Mouse (Mus musculus): ENCODE results near the gene Krt72. TPM values are rescaled to one million over a fixed set of nuclear protein-coding genes. Genes with fewer than 3 reads are reported as not detected.

Krt72 gene
- polyA plus RNA-seq, 1 experiment from 2014 or later: not detected

DNA sequence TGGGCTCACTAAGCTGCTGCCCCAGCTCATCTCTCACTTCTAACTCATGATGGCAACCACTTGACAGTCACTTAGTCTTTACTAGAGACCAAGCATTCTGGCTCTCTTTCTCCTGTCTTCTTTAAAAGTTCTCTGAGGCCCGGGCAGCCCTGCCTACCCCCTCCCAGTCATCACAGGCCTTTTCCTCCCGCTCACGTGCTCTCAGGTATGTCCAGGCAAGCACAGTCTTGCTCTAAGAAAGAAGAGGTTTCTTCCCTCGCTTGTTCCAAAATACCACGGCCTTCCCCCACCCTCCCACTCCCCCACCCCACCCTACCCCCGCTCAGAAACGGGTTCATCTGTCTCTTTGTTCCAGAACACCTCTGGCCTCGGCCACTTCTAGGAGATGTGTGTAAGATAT lies 16.0 kb downstream of the Krt72 start:
- H3K4me3 ChIP-seq: no peak overlapping the region
- H3K4me1 ChIP-seq: peaks cover 5% of the 10 kb centered on the region; the same call in 1 of the 2 replicates
- no peaks in the 10 kb centered on the region for H3K36me3 ChIP-seq
- no peak overlapping the region for H3K9ac ChIP-seq
- H3K27me3 ChIP-seq: no peaks in the 10 kb centered on the region
- no peaks in the 10 kb centered on the region for H3K9me3 ChIP-seq (replicated peaks)
- no peak for ATAC-seq (ENCODE audit: low FRiP score)
- H3K27ac ChIP-seq: no peak overlapping the region
- no peak overlapping the region for H3K4me2 ChIP-seq (replicated peaks)
- 64% methylated on average over 8 of the region's 8 CpGs for WGBS

- Histone ChIP-seq H3K27ac (no peak within 1 kb of the TSS), H3K9ac (no peak within 1 kb of the TSS), H3K4me1 (peaks cover 5% of the 10 kb centered on the region; the same call in 1 of the 2 replicates), H3K9me3 (replicated peaks) (no peaks in the 10 kb centered on the region), H3K4me3 (no peak within 1 kb of the TSS), H3K4me2 (replicated peaks) (no peak within 1 kb of the TSS), H3K27me3 (no peaks in the 10 kb centered on the region; the same call in 1 of the 2 replicates), H3K36me3 (no peaks in the 10 kb centered on the region)
- 57% methylated on average over 14 of the region's 14 CpGs for WGBS
- ATAC-seq (ENCODE audit: low FRiP score): no peak
These were observed 43.5 kb downstream of the Krt72 start, which contains the start of gene Krt71 for GRCm38 (mm10) chr15:101742711-101743110. TSS of gene Krt71 (minus strand) at chr15:101743109.

DNA sequence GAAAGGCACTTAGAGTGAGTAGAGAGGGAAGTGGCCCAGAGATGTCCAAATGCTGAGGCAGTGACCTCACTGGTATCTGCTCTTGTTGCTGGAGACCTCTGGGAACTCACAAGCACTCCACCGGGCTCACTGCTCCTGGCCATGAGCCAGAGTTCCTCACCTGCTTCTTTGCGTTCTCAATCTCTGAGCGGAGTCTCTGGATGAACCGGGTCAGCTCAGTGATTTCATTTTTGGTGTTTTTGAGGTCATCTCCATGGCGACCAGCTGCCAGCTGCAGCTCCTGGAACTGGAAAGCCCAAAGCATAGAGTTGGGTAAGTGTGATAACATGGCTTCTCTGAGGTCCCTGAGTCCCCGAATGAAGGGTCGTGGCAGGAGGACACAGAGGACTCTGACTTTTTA lies 48.5 kb downstream of the Krt72 start:
- H3K27ac ChIP-seq: no peak overlapping the region
- H3K4me2 ChIP-seq (replicated peaks): no peak overlapping the region
- no peak for ATAC-seq (ENCODE audit: low FRiP score)
- H3K27me3 ChIP-seq: no peaks in the 10 kb centered on the region; the same call in none of the 2 replicates
- H3K36me3 ChIP-seq: no peaks in the 10 kb centered on the region
- H3K4me1 ChIP-seq: no peaks in the 10 kb centered on the region
- H3K4me3 ChIP-seq: no peak overlapping the region
- no peaks in the 10 kb centered on the region for H3K9me3 ChIP-seq (replicated peaks)
- 62% methylated on average over 7 of the region's 7 CpGs for WGBS
- H3K9ac ChIP-seq: no peak overlapping the region

DNA sequence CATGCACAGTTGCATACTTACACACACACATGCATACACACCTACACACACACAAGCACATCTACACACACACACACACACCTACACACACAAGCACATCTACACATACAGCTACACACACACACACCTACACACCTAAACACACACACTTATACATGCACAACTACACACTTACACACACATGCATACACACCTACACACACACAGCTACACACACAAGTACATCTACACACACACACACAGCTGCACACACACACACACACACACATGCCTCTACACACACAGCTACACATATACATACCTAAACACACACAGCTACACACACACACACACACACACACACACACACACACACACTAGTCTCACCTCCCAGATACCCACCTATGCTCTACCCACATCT lies 55.6 kb downstream of the Krt72 start:
- Histone ChIP-seq H3K27me3 (no peaks in the 10 kb centered on the region), H3K27ac (no peak overlapping the region), H3K9me3 (replicated peaks) (no peaks in the 10 kb centered on the region), H3K4me2 (replicated peaks) (no peak overlapping the region), H3K36me3 (no peaks in the 10 kb centered on the region), H3K4me1 (no peaks in the 10 kb centered on the region), H3K4me3 (no peak overlapping the region), H3K9ac (no peak overlapping the region)
- no peak for ATAC-seq (ENCODE audit: low FRiP score)

Other genes with a start within 250 kb of the Krt72 start
- gene Krt82, start 235.8 kb downstream of the Krt72 start, polyA plus RNA-seq (2016; fragmentation: Nextera tagmentation; extraction: Ambion mirVana): not detected in 2 replicates
- gene Krt90, start 223.5 kb downstream of the Krt72 start, polyA plus RNA-seq (2016; fragmentation: Nextera tagmentation; extraction: Ambion mirVana): 0.14 and 0.30 TPM in 2 replicates
- 0.08 and 0.18 TPM in 2 replicates for gene Krt75, start 212.6 kb downstream of the Krt72 start, polyA plus RNA-seq (2016; fragmentation: Nextera tagmentation; extraction: Ambion mirVana)
- gene Gm5414, start 158.3 kb downstream of the Krt72 start, polyA plus RNA-seq (2016; fragmentation: Nextera tagmentation; extraction: Ambion mirVana): not detected in 2 replicates
- gene Gm5478, start 139.1 kb downstream of the Krt72 start, polyA plus RNA-seq (2016; fragmentation: Nextera tagmentation; extraction: Ambion mirVana): not detected in 2 replicates
- not detected in 2 replicates for gene Krt6b, start 106.2 kb downstream of the Krt72 start, polyA plus RNA-seq (2016; fragmentation: Nextera tagmentation; extraction: Ambion mirVana)
- gene Krt6a, start 92.2 kb downstream of the Krt72 start, polyA plus RNA-seq (2016; fragmentation: Nextera tagmentation; extraction: Ambion mirVana): not detected in 2 replicates
- gene Krt5, start 73.6 kb downstream of the Krt72 start, polyA plus RNA-seq (2016; fragmentation: Nextera tagmentation; extraction: Ambion mirVana): 14.1 and 16.6 TPM in 2 replicates
- gene Krt71, start 43.4 kb downstream of the Krt72 start, polyA plus RNA-seq (2016; fragmentation: Nextera tagmentation; extraction: Ambion mirVana): not detected in 2 replicates
- 0.57 and 0.65 TPM in 2 replicates for gene Krt73, start 15.9 kb upstream of the Krt72 start, polyA plus RNA-seq (2016; fragmentation: Nextera tagmentation; extraction: Ambion mirVana)
- not detected in 2 replicates for gene Krt2, start 31.7 kb upstream of the Krt72 start, polyA plus RNA-seq (2016; fragmentation: Nextera tagmentation; extraction: Ambion mirVana)
- 4.2 and 4.4 TPM in 2 replicates for gene Krt1, start 64.3 kb upstream of the Krt72 start, polyA plus RNA-seq (2016; fragmentation: Nextera tagmentation; extraction: Ambion mirVana)
- not detected in 2 replicates for gene Krt77, start 83.2 kb upstream of the Krt72 start, polyA plus RNA-seq (2016; fragmentation: Nextera tagmentation; extraction: Ambion mirVana)
- not detected in 2 replicates for gene Krt76, start 106.5 kb upstream of the Krt72 start, polyA plus RNA-seq (2016; fragmentation: Nextera tagmentation; extraction: Ambion mirVana)
- gene Krt4, start 138.3 kb upstream of the Krt72 start, polyA plus RNA-seq (2016; fragmentation: Nextera tagmentation; extraction: Ambion mirVana): 0.21 TPM in 1 of 2 replicates, not detected in the other
- gene Krt79, start 153.9 kb upstream of the Krt72 start, polyA plus RNA-seq (2016; fragmentation: Nextera tagmentation; extraction: Ambion mirVana): not detected in 2 replicates
- not detected in 2 replicates for gene Krt78, start 167.8 kb upstream of the Krt72 start, polyA plus RNA-seq (2016; fragmentation: Nextera tagmentation; extraction: Ambion mirVana)
- gene Krt8, start 218.0 kb upstream of the Krt72 start, polyA plus RNA-seq (2016; fragmentation: Nextera tagmentation; extraction: Ambion mirVana): 18.2 and 28.2 TPM in 2 replicates
- gene Krt18, start 241.7 kb upstream of the Krt72 start, polyA plus RNA-seq (2016; fragmentation: Nextera tagmentation; extraction: Ambion mirVana): 19.8 and 30.0 TPM in 2 replicates

All from hindbrain, embryonic 12.5 days (tissue).